Mouse (Mus musculus): Measurements from ENCODE around the gene Ccdc71.

GRCm38 (mm10) chr9:108499943-108500342, 39.6 kb downstream of the Ccdc71 start:
- TF ChIP-seq POLR2A (IDR thresholded peaks at IDR 0.05; ENCODE audit: insufficient read depth, low read depth, low read length) (no peak), CTCF (IDR thresholded peaks at IDR 0.05) (no peak)
